9 mouse cellular contexts compared by ENCODE assay signal in genomic region chr15:62079155-62080109, GRCm38 (mm10).
A peak's percentile ranks its signal among the peaks of the same experiment; 100 is the strongest.
DNase-seq lines count a peak whose midpoint lies in the region; ATAC-seq and TF ChIP-seq lines count a peak whose summit lies in the region.
"Had no signal": no experiment of that assay in that cellular context is flagged by ENCODE, and none has a peak within 500 bp of the region (broad histone marks: within the 10 kb centered on the region; RNA-seq: fewer than 3 reads in every experiment).

No protein-coding gene starts in this region.

- no peak overlapping the region for H3K27ac ChIP-seq in kidney, embryonic 16.5 days (ENCODE audit: low read length)
- peak overlapping the region; percentile 82 for H3K27ac ChIP-seq in liver, embryonic 12.5 days
- H3K27ac ChIP-seq: midbrain, embryonic 12.5 days had no signal

- peaks cover 4% of the 10 kb centered on the region; the same call in 1 of the 2 replicates for H3K4me1 ChIP-seq in kidney, embryonic 16.5 days (ENCODE audit: insufficient read depth, low read length)
- peaks cover 31% of the 10 kb centered on the region for H3K4me1 ChIP-seq in liver, embryonic 12.5 days
- H3K4me1 ChIP-seq: midbrain, embryonic 12.5 days had no signal

- 70% methylated on average over 9 of the region's 9 CpGs for WGBS in kidney, embryonic 16.5 days
- WGBS in liver, embryonic 12.5 days (ENCODE audit: insufficient replicate concordance), result 73% methylated on average over 9 of the region's 9 CpGs

- in situ Hi-C loops in Patski (cut with MboI; ENCODE audit: low pct_unique_long_range_greater_than_20kb), result loop anchor here (10.0 kb wide), 1 partner anchor 975 kb away; no protein-coding TSS in a partner anchor

- no peaks in the 10 kb centered on the region for H3K9me3 ChIP-seq in kidney, embryonic 16.5 days (ENCODE audit: low read length)
- no peaks in the 10 kb centered on the region for H3K9me3 ChIP-seq in liver, embryonic 12.5 days (replicated peaks)
- H3K9me3 ChIP-seq: midbrain, embryonic 12.5 days had no signal

- CTCF ChIA-PET in Patski (lab: Charles Lee), result interaction anchor here (0.8 to 1.3 kb wide), 4 partner anchors 15 to 324 kb away, joined by 3 to 4 read pairs (median 3); no protein-coding TSS in a partner anchor

- H3K4me3 ChIP-seq in kidney, embryonic 16.5 days (ENCODE audit: low read length), result no peak overlapping the region
- H3K4me3 ChIP-seq in liver, embryonic 12.5 days, result no peak overlapping the region
- H3K4me3 ChIP-seq: midbrain, embryonic 12.5 days had no signal

- H3K9ac ChIP-seq in kidney, embryonic 16.5 days (replicated peaks; ENCODE audit: low read length), result no peak overlapping the region
- no peak overlapping the region for H3K9ac ChIP-seq in liver, embryonic 12.5 days
- H3K9ac ChIP-seq: midbrain, embryonic 12.5 days had no signal

- ATAC-seq in Patski, result peak; percentile 96
- ATAC-seq in kidney, embryonic 16.5 days (ENCODE audit: low FRiP score, low TSS enrichment), result peak; percentile 67; the same call in 1 of the 2 replicates
- peak; percentile 85 for ATAC-seq in liver, embryonic 12.5 days

- TF ChIP-seq CTCF in Patski (IDR thresholded peaks at IDR 0.05), result no peak

- no peaks in the 10 kb centered on the region for H3K36me3 ChIP-seq in kidney, embryonic 16.5 days (ENCODE audit: insufficient read depth, low read length)
- H3K36me3 ChIP-seq in liver, embryonic 12.5 days, result 0 out of 2 replicates have a peak, but pooled peaks cover 2% of the 10 kb centered on the region
- H3K36me3 ChIP-seq: midbrain, embryonic 12.5 days had no signal

- POLR2A ChIA-PET in Patski (lab: Charles Lee), result interaction anchor here (0.5 to 1.6 kb wide), 3 partner anchors 30 to 92 kb away, joined by 3 to 11 read pairs (median 8); no protein-coding TSS in a partner anchor

- no peak overlapping the region for H3K4me2 ChIP-seq in kidney, embryonic 16.5 days (replicated peaks; ENCODE audit: low read depth, low read length)
- peak overlapping the region; percentile 29; the same call in 1 of the 2 replicates for H3K4me2 ChIP-seq in liver, embryonic 12.5 days
- H3K4me2 ChIP-seq: midbrain, embryonic 12.5 days had no signal

- peak; percentile 17 for DNase-seq in CD4-positive, CD25-positive, alpha-beta regulatory T cell, adult 2 months (ENCODE audit: low read depth, low spot score)
- peak; percentile 89 for DNase-seq in Patski (ENCODE audit: low read depth, low spot score)
- peak; percentile 9 to 15 for DNase-seq in cerebellum, postnatal 36 days
- peak; percentile 87 to 89 for DNase-seq in heart, adult 18-20 months
- peak; percentile 35 to 53 for DNase-seq in right cerebral cortex, postnatal 10 days (ENCODE audit: low spot score in 2 of 2)
- no peak for DNase-seq in retina, embryonic 14.5 days (ENCODE audit: low spot score)

- H3K27me3 ChIP-seq in Patski, result no peaks in the 10 kb centered on the region
- no peaks in the 10 kb centered on the region for H3K27me3 ChIP-seq in kidney, embryonic 16.5 days (ENCODE audit: insufficient read depth, low read length)
- no peaks in the 10 kb centered on the region for H3K27me3 ChIP-seq in liver, embryonic 12.5 days (replicated peaks)
- H3K27me3 ChIP-seq: midbrain, embryonic 12.5 days had no signal
